16 mouse cellular contexts compared by ENCODE assay signal in genomic region chr3:32694211-32694610, GRCm38 (mm10).
"Had no signal": no experiment of that assay in that cellular context is flagged by ENCODE, and none has a peak within 500 bp of the region (broad histone marks: within the 10 kb centered on the region; RNA-seq: fewer than 3 reads in every experiment).

No protein-coding gene starts in this region.

- H3K36me3 ChIP-seq: kidney, embryonic 15.5 days; liver, embryonic 13.5 days; neural tube, embryonic 12.5 days; neural tube, embryonic 15.5 days had no signal

- H3K4me3 ChIP-seq: kidney, embryonic 15.5 days; layer of hippocampus, adult 2 months; liver, embryonic 13.5 days; neural tube, embryonic 12.5 days; neural tube, embryonic 15.5 days had no signal

- H3K9ac ChIP-seq: kidney, embryonic 15.5 days; liver, embryonic 13.5 days; lung, embryonic 14.5 days; neural tube, embryonic 12.5 days; neural tube, embryonic 15.5 days had no signal

- H3K27ac ChIP-seq: kidney, embryonic 15.5 days; layer of hippocampus, adult 2 months; liver, embryonic 13.5 days; neural tube, embryonic 12.5 days; neural tube, embryonic 15.5 days had no signal

- H3K4me2 ChIP-seq: kidney, embryonic 15.5 days; liver, embryonic 13.5 days; lung, embryonic 14.5 days; midbrain, embryonic 11.5 days; neural tube, embryonic 12.5 days; neural tube, embryonic 15.5 days had no signal

- H3K27me3 ChIP-seq: kidney, embryonic 15.5 days; liver, embryonic 13.5 days; neural tube, embryonic 12.5 days; neural tube, embryonic 15.5 days had no signal

- H3K9me3 ChIP-seq: kidney, embryonic 15.5 days; liver, embryonic 13.5 days; neural tube, embryonic 12.5 days; neural tube, embryonic 15.5 days had no signal

- ATAC-seq: intestine, embryonic 16.5 days had no signal

- H3K4me1 ChIP-seq: kidney, embryonic 15.5 days; neural tube, embryonic 12.5 days; neural tube, embryonic 15.5 days had no signal

- DNase-seq: kidney, adult 18-20 months; kidney, postnatal 10 days; layer of hippocampus, adult 9-11 months; liver, embryonic 13.5 days; lung, embryonic 14.5 days; lung, postnatal 10 days; lung, postnatal 36 days; midbrain, embryonic 14.5 days; thymus, adult 18-20 months; thymus, postnatal 36 days had no signal
